Mouse (Mus musculus) bone marrow macrophage, adult 2 months (primary cell): ENCODE measurements at regions not wholly inside any gene's neighbourhood (a gene's known extent, or its start where the extent isn't known, plus 50 kb on each side); places are given as distances from the start of the nearest gene placed in this dataset.

ENCODE experiments used
- CTCF ChIP-seq: IDR thresholded peaks from 2 replicates; pipeline ENCODE4 v1.5.1; 2012; ENCODE audit warnings: low read depth, mild to moderate bottlenecking, low read length, moderate library complexity
- POLR2A ChIP-seq: IDR thresholded peaks from 2 replicates; pipeline ENCODE4 v1.6.1; 2012; ENCODE audit warnings: mild to moderate bottlenecking, low read depth, low read length, borderline replicate concordance

DNA sequence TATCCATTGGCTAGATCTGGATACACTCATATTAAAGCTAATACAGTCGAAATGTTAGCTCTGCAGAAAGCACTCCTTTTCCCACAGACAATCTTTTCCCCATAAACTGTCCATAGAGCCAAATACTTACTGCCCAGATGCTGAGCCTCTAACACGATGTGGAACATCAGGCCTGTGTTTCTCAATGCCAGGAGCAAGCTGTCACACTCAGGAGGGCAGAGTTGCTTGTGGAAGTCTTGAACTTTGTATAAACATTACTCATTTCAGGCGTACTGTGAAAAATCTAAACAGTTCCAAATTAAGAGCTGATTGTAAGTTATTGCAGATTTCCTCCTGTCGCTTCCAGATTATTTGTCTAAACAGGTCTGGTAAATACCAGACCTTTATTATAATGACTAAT lies 75.6 kb upstream of the Dlx6 start:
- TF ChIP-seq CTCF (no peak), POLR2A (no peak)
